Mouse (Mus musculus) kidney, embryonic 15.5 days (tissue): Measurements from ENCODE around the gene Thra. TPM values are rescaled to one million over a fixed set of nuclear protein-coding genes. Genes with fewer than 3 reads are reported as not detected.
"Not testable (repeated sequence)": the region's sequence is repeated elsewhere in the genome, so short reads cannot be mapped to it uniquely, and the experiment has no call there.

Experiments
- ATAC-seq: fragments of 200-750 bp; cut with Nextera tagmentation; replicated peaks from 2 replicates; pipeline ENCODE4 v1.8.0; 2017; ENCODE audit warnings: moderate TSS enrichment; ENCODE audit not compliant: low FRiP score
- H3K27ac ChIP-seq: fragments of 300-500 bp; sonication (generic); 2 replicates; pipeline ENCODE4 v1.5.1; 2015; ENCODE audit warnings: mild to moderate bottlenecking, inconsistent platforms
- H3K27me3 ChIP-seq: fragments of 300-500 bp; sonication (generic); 2 replicates; pipeline ENCODE4 v1.6.1; 2015; ENCODE audit warnings: inconsistent platforms
- H3K36me3 ChIP-seq: fragments of 300-500 bp; sonication (generic); 2 replicates; pipeline ENCODE4 v1.6.1; 2015; ENCODE audit warnings: inconsistent platforms
- H3K4me1 ChIP-seq: fragments of 300-500 bp; sonication (generic); 2 replicates; pipeline ENCODE4 v1.6.1; 2015; ENCODE audit warnings: inconsistent platforms
- H3K4me2 ChIP-seq: fragments of 300-500 bp; sonication (generic); 2 replicates; pipeline ENCODE4 v1.6.1; 2015; ENCODE audit warnings: moderate library complexity, mild to moderate bottlenecking, inconsistent platforms
- H3K4me3 ChIP-seq: fragments of 300-500 bp; sonication (generic); replicated peaks from 2 replicates; pipeline ENCODE4 v1.5.1; 2015; ENCODE audit warnings: mild to moderate bottlenecking, inconsistent platforms
- H3K9ac ChIP-seq: fragments of 300-500 bp; sonication (generic); 2 replicates; pipeline ENCODE4 v1.6.1; 2015; ENCODE audit warnings: mild to moderate bottlenecking, inconsistent platforms
- H3K9me3 ChIP-seq: fragments of 300-500 bp; sonication (generic); replicated peaks from 2 replicates; pipeline ENCODE4 v1.6.1; 2016; ENCODE audit warnings: inconsistent platforms
- WGBS: fragments of 180-500 bp; shearing (Covaris S2); methylation state at CpG from one replicate; pipeline ENCODE4 v1.1.7; 2015; ENCODE audit warnings: mixed read lengths; 5-methylcytosine and 5-hydroxymethylcytosine counted together
- polyA plus RNA-seq: library from polyadenylated mRNA; unstranded; fragments of >200 nt; fragmentation: Nextera tagmentation; extraction: Ambion mirVana; gene quantifications from 2 replicates; pipeline ENCODE4 v1.2.1, GENCODE M21; 2015

Thra gene
- polyA plus RNA-seq, 1 experiment from 2014 or later: 26.9 TPM

DNA sequence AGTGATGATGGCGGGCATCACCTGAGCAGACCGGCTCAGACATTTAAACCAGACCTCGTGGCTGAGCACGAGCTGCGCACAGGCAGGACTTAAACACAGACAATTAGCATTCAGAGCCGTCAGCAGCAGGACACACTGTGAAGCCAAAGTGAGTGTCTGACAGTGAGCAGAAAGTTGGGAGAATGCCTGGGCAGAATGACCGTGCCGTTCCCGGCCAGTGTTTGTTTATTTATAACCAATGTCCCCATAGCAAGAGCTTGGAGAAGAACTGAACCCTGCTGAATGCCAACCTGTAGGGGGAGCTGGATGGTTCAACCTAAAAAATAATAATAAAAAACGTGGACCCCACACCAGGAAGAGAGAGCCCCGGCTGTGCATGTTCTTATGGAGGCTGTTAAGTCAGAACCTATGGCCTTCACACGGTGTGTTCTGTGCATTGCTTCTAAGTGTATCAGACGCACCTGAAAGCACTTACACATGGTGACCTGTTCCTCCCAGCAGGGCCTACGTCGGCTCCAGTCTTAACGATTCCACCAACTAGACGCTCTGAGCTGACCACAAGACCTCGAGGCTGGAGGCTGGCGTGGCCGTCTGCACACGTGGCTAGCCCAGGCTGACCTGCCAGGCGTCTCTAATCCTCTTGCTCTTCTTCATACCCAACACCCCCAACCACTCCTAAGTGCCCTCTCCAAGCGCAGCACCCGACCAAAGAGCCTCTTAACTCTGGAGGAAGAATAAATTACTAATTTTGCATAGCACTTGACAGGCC is 18.8 kb upstream of the Thra start:
- H3K9ac ChIP-seq: no peak overlapping the region
- WGBS: 67% methylated on average over 24 of the region's 24 CpGs
- H3K36me3 ChIP-seq: peaks cover 45% of the 10 kb centered on the region
- H3K4me1 ChIP-seq: peaks cover 25% of the 10 kb centered on the region
- H3K27me3 ChIP-seq: no peaks in the 10 kb centered on the region
- H3K4me3 ChIP-seq: no peak overlapping the region
- H3K4me2 ChIP-seq: no peak overlapping the region
- 0 out of 2 replicates have a peak overlapping the region, but pooled peaks have one; percentile 25 for H3K27ac ChIP-seq
- H3K9me3 ChIP-seq: no peaks in the 10 kb centered on the region
- ATAC-seq: no peak

DNA sequence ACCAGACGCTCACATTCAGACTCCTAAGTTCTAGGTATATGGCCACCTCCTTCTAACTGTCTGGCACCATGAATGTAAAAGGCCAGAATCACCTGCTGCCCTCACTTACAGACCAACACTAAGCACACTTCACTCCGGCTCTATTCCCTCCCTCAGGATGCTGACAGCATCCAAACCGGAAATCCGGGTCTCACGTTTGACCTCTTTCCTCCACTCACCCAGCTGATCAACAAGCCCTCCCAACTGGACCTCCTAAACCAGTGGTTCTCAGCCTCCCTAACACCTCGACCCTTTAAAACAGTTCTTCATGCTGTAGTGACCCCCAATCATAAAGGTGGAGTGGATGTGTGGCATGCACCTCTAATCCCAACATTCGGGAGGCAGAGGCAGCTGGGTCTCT is 17.3 kb upstream of the Thra start:
- no peak for ATAC-seq
- Histone ChIP-seq H3K27ac (0 out of 2 replicates have a peak overlapping the region, but pooled peaks have one; percentile 7), H3K9ac (no peak overlapping the region), H3K4me3 (no peak overlapping the region), H3K36me3 (peaks cover 46% of the 10 kb centered on the region), H3K27me3 (no peaks in the 10 kb centered on the region), H3K4me1 (peaks cover 16% of the 10 kb centered on the region), H3K4me2 (no peak overlapping the region), H3K9me3 (no peaks in the 10 kb centered on the region)
- WGBS: 74% methylated on average over 7 of the region's 7 CpGs

DNA sequence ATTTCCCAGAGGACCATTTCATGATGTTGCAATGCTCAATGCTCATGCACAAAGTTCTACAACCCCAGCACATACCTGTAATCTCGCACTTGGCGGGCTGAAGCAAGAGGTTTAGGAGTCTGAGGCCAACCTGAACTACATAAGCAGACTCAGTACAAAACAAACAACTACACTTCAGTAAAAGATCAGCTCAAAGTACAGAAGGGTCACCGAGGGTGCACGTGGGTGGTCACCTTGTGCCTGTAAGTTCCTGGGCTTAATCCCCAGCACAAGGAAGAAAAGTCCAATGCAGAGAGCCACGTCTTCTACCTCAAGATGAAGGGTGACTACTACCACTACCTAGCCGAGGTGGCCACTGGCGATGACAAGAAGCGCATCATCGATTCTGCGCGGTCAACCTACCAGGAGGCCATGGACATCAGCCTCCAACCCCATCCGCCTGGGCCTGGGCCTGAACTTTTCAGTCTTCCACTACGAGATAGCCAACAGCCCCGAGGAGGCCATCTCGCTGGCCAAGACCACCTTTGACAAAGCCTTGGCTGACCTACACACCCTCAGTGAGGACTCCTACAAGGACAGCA is 14.4 kb upstream of the Thra start:
- WGBS: 94% methylated on average over 15 of the region's 15 CpGs
- no peak overlapping the region for H3K9ac ChIP-seq
- H3K27ac ChIP-seq: no peak overlapping the region
- no peak for ATAC-seq
- H3K9me3 ChIP-seq: no peaks in the 10 kb centered on the region
- H3K4me1 ChIP-seq: peaks cover 20% of the 10 kb centered on the region
- no peak overlapping the region for H3K4me3 ChIP-seq
- peaks cover 40% of the 10 kb centered on the region for H3K36me3 ChIP-seq
- H3K27me3 ChIP-seq: no peaks in the 10 kb centered on the region
- no peak overlapping the region for H3K4me2 ChIP-seq

DNA sequence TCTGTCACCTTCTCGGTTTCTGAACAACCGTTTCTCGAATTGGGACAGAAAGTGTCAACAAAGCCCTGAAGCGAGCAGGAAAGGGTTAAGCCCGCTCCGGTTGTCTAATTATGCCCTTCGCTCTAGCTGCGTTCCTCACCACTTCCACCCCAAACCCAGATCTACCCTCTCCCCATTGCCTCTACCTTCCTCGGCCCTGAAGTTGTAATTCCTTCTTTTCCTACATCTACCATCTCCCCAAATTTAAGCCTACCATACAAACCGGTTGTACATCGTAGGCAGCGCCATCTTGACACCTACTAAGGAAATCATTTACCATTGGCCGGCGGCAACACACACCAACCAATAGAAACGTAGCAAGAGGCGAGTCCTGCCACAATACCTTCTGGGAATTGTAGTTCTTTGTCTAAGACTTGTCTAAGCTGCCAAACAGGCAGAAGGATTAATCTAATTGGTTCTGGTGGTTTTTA is 11.3 kb upstream of the Thra start, which contains the start of gene Med24:
Gene Med24 (minus strand): TSS at position 317 of the 470 bp plus-strand sequence.
- peak; percentile 95 for ATAC-seq
- H3K27ac ChIP-seq: peak within 1 kb of the TSS; percentile 77
- WGBS: under 1% methylated on average over 16 of the region's 16 CpGs

DNA sequence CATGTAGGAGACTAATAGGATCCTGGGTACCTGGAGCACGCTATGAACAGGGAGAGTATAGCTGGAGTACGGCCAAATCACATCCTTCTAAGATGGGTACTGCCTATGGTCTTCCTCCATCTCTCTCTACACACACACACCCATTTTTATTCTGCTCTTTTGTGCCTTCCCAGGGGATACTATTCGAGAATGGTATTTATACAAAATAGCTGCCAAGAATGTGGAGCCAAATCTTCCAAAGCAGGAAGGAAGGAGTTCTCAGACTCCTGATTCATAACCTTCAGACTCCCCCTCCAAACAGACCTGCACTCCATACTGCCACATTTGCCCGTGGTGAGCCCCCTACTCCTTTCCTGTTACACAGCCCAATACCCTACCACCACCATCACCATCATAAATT is 9.7 kb upstream of the Thra start:
- Histone ChIP-seq H3K27me3 (no peaks in the 10 kb centered on the region), H3K9ac (no peak overlapping the region), H3K27ac (no peak overlapping the region), H3K36me3 (peaks cover 17% of the 10 kb centered on the region), H3K4me1 (peaks cover 11% of the 10 kb centered on the region), H3K4me2 (no peak overlapping the region), H3K4me3 (no peak overlapping the region), H3K9me3 (peaks cover 5% of the 10 kb centered on the region)
- 69% methylated on average over 4 of the region's 4 CpGs for WGBS
- no peak for ATAC-seq

More for the DNA sequence above, 11.3 kb upstream of the Thra start, which contains the start of gene Med24:
- Histone ChIP-seq H3K27me3 (no peaks in the 10 kb centered on the region), H3K4me2 (peak within 1 kb of the TSS; percentile 75), H3K9ac (peak within 1 kb of the TSS; percentile 64), H3K4me1 (peaks cover 11% of the 10 kb centered on the region), H3K36me3 (peaks cover 30% of the 10 kb centered on the region), H3K4me3 (peak within 1 kb of the TSS; percentile 80), H3K9me3 (peaks cover 1% of the 10 kb centered on the region; the same call in 1 of the 2 replicates)

DNA sequence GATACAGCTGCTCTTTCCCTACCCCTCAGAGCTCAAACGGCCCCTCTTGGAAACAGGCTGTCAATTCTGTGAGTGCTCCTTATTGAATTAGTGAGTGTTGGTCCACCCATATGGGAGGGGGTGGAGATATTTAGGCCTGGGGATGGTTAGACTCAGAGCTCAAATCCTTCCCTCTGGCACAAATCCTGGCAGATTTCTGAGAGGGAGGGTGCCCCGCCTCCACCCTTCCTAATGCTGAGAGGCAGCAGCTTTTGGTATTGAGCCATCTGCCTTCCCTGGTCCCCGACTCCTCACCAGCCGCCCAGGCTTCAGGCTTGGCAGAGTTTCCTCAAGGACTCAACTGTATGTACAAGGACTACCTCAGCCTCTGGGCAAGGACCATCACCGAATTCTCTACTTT is 9.3 kb upstream of the Thra start:
- H3K36me3 ChIP-seq: peaks cover 13% of the 10 kb centered on the region
- H3K27ac ChIP-seq: no peak overlapping the region
- no peak overlapping the region for H3K9ac ChIP-seq
- ATAC-seq: no peak
- no peaks in the 10 kb centered on the region for H3K27me3 ChIP-seq
- no peak overlapping the region for H3K4me2 ChIP-seq
- peaks cover 5% of the 10 kb centered on the region for H3K9me3 ChIP-seq
- H3K4me1 ChIP-seq: peaks cover 11% of the 10 kb centered on the region
- WGBS: 56% methylated on average over 5 of the region's 5 CpGs
- no peak overlapping the region for H3K4me3 ChIP-seq

DNA sequence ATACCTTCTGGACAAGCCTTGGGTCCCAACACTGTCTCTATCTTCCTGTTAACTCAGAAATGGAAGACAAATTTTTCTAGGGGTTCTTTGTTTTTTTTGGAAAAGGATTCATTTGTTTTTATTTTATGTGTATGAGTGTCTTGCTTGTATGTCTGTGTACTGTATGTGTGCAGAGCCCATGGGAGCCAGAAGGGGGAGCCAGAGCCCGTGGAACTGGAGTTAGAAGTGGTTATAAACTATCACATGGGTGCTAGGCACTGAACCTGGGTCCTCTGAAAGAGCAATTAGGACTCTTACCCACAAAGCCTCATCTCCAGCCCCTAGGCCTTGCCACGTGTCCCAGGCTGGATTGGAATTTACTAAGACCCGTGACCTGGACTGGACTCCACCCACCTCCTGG is 6.4 kb upstream of the Thra start:
- Histone ChIP-seq H3K27ac (no peak overlapping the region), H3K4me2 (no peak overlapping the region), H3K4me1 (peaks cover 3% of the 10 kb centered on the region; the same call in 1 of the 2 replicates), H3K9me3 (peaks cover 5% of the 10 kb centered on the region), H3K36me3 (no peaks in the 10 kb centered on the region), H3K27me3 (no peaks in the 10 kb centered on the region), H3K4me3 (no peak overlapping the region), H3K9ac (no peak overlapping the region)
- no peak for ATAC-seq
- WGBS: 77% methylated on average over 3 of the region's 3 CpGs

DNA sequence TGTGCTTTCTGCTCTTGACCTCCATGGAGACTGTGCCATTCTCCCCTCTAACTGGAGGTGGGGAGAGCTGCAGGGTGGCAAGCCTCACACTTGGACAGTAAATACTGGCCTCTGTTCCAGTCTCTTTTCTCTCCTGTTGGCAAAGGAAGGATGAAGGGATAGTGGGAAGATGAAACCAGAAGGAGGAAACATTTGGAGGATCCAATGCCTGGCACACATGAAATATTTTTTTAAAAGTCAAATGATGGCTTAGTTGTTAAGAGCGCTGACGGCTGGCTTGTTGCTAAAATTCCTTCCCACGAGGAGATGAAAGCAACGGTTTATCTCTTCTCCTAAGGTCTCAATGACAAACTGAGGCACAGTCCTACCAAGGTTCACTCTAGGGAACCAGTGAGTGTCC is 5.3 kb upstream of the Thra start:
- no peak overlapping the region for H3K4me2 ChIP-seq
- H3K27ac ChIP-seq: no peak overlapping the region
- no peaks in the 10 kb centered on the region for H3K27me3 ChIP-seq
- H3K9ac ChIP-seq: no peak overlapping the region
- WGBS: 92% methylated on average over 4 of the region's 4 CpGs
- no peaks in the 10 kb centered on the region for H3K36me3 ChIP-seq
- ATAC-seq: no peak
- H3K9me3 ChIP-seq: peaks cover 5% of the 10 kb centered on the region
- H3K4me1 ChIP-seq: peaks cover 5% of the 10 kb centered on the region
- H3K4me3 ChIP-seq: no peak overlapping the region

DNA sequence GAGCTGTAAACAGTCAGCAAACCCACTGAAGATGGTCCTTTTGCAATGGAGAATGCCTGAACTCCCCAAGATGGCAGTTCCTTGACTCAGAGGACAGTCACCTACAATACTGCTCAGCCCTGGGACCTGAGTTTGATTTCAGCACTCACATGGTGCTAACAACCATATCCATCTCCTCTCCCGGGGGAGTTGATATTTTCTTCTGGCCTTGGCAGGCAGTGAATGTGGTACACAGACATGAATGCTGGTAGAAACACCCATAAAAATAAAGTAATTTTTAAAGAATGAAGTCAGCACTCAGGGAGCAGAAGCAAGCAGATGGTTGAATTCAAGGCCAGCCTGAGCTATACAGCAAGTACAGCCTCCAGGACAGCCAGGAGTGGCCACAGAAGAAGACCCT is 4.3 kb upstream of the Thra start:
- no peak overlapping the region for H3K4me2 ChIP-seq
- H3K27me3 ChIP-seq: no peaks in the 10 kb centered on the region
- H3K9ac ChIP-seq: no peak overlapping the region
- H3K36me3 ChIP-seq: no peaks in the 10 kb centered on the region
- no peak overlapping the region for H3K4me3 ChIP-seq
- peaks cover 15% of the 10 kb centered on the region for H3K4me1 ChIP-seq
- H3K27ac ChIP-seq: no peak overlapping the region
- WGBS: 87% methylated on average over 1 of the region's 1 CpGs
- H3K9me3 ChIP-seq: peaks cover 5% of the 10 kb centered on the region
- ATAC-seq: no peak

DNA sequence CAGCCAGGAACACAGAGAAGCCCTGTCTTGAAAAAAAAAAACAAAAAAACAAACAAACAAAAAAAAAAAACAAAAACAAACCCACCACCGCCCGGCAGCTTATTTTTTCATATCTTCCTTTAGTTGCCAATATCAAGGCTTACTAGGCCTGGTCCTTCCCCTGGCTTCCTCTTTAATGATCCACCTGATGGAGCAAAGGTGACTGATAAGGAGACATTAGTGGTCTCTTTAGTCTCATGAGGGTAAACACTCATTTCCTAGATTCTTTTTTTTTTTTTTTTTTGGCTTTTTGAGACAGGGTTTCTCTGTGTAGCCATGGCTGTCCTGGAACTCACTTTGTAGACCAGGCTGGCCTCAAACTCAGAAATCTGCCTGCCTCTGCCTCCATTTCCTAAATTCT is 3.2 kb upstream of the Thra start:
- H3K4me3 ChIP-seq: not testable (repeated sequence)
- WGBS: 85% methylated on average over 2 of the region's 2 CpGs

DNA sequence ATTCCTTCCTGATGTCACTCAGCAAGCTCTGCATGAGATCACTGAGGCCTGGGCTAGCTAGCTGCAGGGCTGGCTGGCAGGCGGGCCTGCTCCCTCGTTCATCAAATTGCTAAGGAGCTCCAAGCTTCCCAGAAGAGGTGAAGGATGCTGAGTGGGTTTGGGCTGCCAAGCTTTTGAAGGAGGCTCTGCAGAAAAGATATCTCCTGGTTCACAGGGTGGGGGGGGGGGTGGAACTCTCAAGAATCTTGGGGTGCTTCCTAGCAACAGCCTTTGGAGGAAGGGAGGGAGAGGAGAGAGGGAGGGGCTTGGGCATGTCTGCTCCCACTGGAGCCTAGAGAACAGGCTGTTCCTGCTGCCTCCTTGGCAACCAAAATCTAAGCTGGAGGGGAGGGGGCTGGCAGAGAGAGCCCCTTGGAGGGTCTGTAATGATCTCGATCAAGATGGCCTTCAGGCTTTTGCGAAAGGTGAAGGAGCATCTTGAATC is 2.0 kb upstream of the Thra start:
- no peaks in the 10 kb centered on the region for H3K27me3 ChIP-seq
- WGBS: 56% methylated on average over 4 of the region's 4 CpGs
- peaks cover 5% of the 10 kb centered on the region for H3K9me3 ChIP-seq
- peaks cover 32% of the 10 kb centered on the region for H3K4me1 ChIP-seq
- no peak overlapping the region for H3K4me3 ChIP-seq
- H3K27ac ChIP-seq: no peak overlapping the region
- ATAC-seq: no peak
- no peaks in the 10 kb centered on the region for H3K36me3 ChIP-seq
- H3K9ac ChIP-seq: no peak overlapping the region
- H3K4me2 ChIP-seq: no peak overlapping the region

More for the DNA sequence above, 3.2 kb upstream of the Thra start:
- not testable (repeated sequence) for H3K27ac ChIP-seq, H3K9me3 ChIP-seq, H3K36me3 ChIP-seq, H3K9ac ChIP-seq, H3K4me2 ChIP-seq, H3K27me3 ChIP-seq, ATAC-seq
- peaks cover 19% of the 10 kb centered on the region for H3K4me1 ChIP-seq

DNA sequence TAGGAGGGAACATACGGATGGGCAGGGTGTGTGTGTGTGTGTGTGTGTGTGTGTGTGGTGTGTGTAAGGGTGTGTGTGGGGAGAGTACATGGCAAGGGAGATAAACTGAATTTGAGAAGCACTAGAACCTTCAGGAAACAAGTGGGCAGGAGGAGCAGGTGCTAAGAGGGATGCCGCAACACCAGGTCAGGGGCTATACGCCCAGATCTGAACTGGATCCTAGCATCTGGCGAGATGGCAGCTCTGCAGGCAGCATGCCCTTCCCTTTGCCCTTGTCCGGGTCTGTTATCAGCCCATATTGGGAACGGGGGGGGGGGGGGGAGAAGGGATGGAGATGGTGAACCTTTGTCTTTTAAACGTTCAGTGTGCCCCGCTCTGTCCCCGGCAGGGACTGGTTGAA is 1.5 kb upstream of the Thra start:
- ATAC-seq: no peak
- Histone ChIP-seq H3K36me3 (no peaks in the 10 kb centered on the region), H3K27me3 (no peaks in the 10 kb centered on the region), H3K27ac (no peak overlapping the region), H3K4me1 (peaks cover 36% of the 10 kb centered on the region), H3K9me3 (peaks cover 5% of the 10 kb centered on the region), H3K9ac (no peak overlapping the region), H3K4me2 (no peak overlapping the region), H3K4me3 (no peak overlapping the region)
- WGBS: 78% methylated on average over 9 of the region's 9 CpGs
